Mouse (Mus musculus) liver, embryonic 14.5 days (tissue): Measurements from ENCODE around the gene Sec24a. TPM values are rescaled to one million over a fixed set of nuclear protein-coding genes. Genes with fewer than 3 reads are reported as not detected.

Experiments
- ATAC-seq: fragments of 200-750 bp; cut with Nextera tagmentation; 2 replicates; pipeline ENCODE4 v1.8.0; 2017; ENCODE audit warnings: moderate number of reproducible peaks, mild to moderate bottlenecking, moderate library complexity; ENCODE audit not compliant: insufficient read depth
- DNase-seq, 3 experiments: peaks; one replicate each; pipeline ENCODE4 v3.0.0-alpha.2; 2012 to 2013; ENCODE audit warnings: low read depth in 3 of 3, low spot score in 3 of 3
- H3K27ac ChIP-seq: fragments of 300-500 bp; sonication (generic); 2 replicates; pipeline ENCODE4 v1.5.1; 2014; ENCODE audit warnings: moderate library complexity, mild to moderate bottlenecking, control low read depth, inconsistent platforms
- H3K27me3 ChIP-seq: fragments of 300-500 bp; sonication (generic); 2 replicates; pipeline ENCODE4 v1.6.1; 2014; ENCODE audit warnings: mild to moderate bottlenecking, low read length, moderate library complexity; ENCODE audit not compliant: control insufficient read depth, insufficient read depth
- H3K36me3 ChIP-seq: fragments of 300-500 bp; sonication (generic); replicated peaks from 2 replicates; pipeline ENCODE4 v1.6.1; 2014; ENCODE audit warnings: low read depth; ENCODE audit not compliant: control insufficient read depth, insufficient read depth
- H3K4me1 ChIP-seq, 2 experiments: fragments of 200-500 bp in 1 of 2; fragments of 300-500 bp in 1 of 2; sonication (generic) in 1 of 2; replicated peaks; 2 replicates each; pipeline ENCODE4 v1.6.1; 2012 to 2014; ENCODE audit warnings: antibody characterized with exemption in 1 of 2, inconsistent platforms in 1 of 2, low read length in 1 of 2; ENCODE audit not compliant: control insufficient read depth in 2 of 2, insufficient read depth in 2 of 2
- H3K4me2 ChIP-seq: fragments of 300-500 bp; sonication (generic); 2 replicates; pipeline ENCODE4 v1.6.1; 2014; ENCODE audit warnings: low read depth, mild to moderate bottlenecking, control low read depth, moderate library complexity
- H3K4me3 ChIP-seq, 2 experiments: fragments of 200-500 bp in 1 of 2; fragments of 300-500 bp in 1 of 2; sonication (generic) in 1 of 2; 2 replicates each; pipeline ENCODE4 v1.5.1; 2012 to 2014; ENCODE audit warnings: low read depth in 2 of 2, low read length in 2 of 2, mild to moderate bottlenecking in 2 of 2, control low read depth in 1 of 2, inconsistent platforms in 1 of 2, moderate library complexity in 1 of 2; ENCODE audit not compliant: insufficient read depth in 1 of 2
- H3K9ac ChIP-seq: fragments of 300-500 bp; sonication (generic); replicated peaks from 2 replicates; pipeline ENCODE4 v1.6.1; 2014; ENCODE audit warnings: mild to moderate bottlenecking, control low read depth, moderate library complexity
- H3K9me3 ChIP-seq: fragments of 300-500 bp; sonication (generic); 2 replicates; pipeline ENCODE4 v1.6.1; 2016; ENCODE audit warnings: low read length, mixed read lengths; ENCODE audit not compliant: control insufficient read depth
- CTCF ChIP-seq: IDR thresholded peaks from 2 replicates; pipeline ENCODE4 v1.5.1; 2016; ENCODE audit warnings: antibody characterized with exemption, low read depth, control low read depth
- EP300 ChIP-seq: IDR thresholded peaks from 2 replicates; pipeline ENCODE4 v1.6.1; 2016; ENCODE audit warnings: antibody characterized with exemption, low read depth
- WGBS: fragments of 180-500 bp; shearing (Covaris S2); extraction: QIAGEN DNeasy Blood & Tissue Kit; methylation state at CpG from one replicate; pipeline ENCODE4 v1.1.7; 2014; ENCODE audit not compliant: insufficient replicate concordance; 5-methylcytosine and 5-hydroxymethylcytosine counted together
- polyA plus RNA-seq, 2 experiments: library from polyadenylated mRNA; depleted of rRNA in 1 of 2; stranded (reverse) in 1 of 2; unstranded in 1 of 2; fragments of >200 nt; fragmentation: Nextera tagmentation in 1 of 2; extraction: Ambion mirVana in 1 of 2; gene quantifications; 2 replicates each; pipeline versions ENCODE4 v1.2.1 to v1.2.3; 2012 to 2014

The Sec24a gene
- polyA plus RNA-seq, 2 experiments, result 3.7 to 6.2 TPM

DNA sequence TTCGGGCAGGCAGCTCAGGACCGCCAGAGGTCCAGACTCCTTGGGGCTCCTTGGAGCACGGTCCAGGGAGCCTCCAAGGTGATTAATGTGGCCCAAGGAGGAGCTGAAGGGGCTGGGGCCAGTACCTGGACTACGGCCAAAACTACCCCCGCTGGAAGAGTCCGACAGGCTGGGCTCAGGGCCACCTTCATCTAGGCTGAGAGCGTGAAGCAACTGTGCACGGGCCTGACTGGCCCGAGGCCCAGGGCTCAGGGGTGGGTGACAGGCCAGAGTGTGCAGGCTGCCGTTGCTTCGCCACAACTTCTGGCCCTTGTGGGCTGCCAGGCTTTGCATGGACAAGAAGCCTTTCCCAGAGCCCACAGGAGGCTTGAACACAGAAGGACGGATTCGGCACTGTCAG lies 118.1 kb downstream of the Sec24a start:
- DNase-seq (no peak), ATAC-seq (no peak)
- no peaks in the 10 kb centered on the region for H3K9me3 ChIP-seq
- 78% methylated on average over 13 of the region's 13 CpGs for WGBS
- H3K4me3 ChIP-seq, result no peak overlapping the region
- H3K4me1 ChIP-seq, result 0 out of 4 replicates have a peak, but pooled peaks cover 0 to 2% of the 10 kb centered on the region in 2 experiments
- H3K36me3 ChIP-seq, result no peaks in the 10 kb centered on the region
- H3K4me2 ChIP-seq, result no peak overlapping the region
- H3K27me3 ChIP-seq, result peaks cover 10% of the 10 kb centered on the region
- no peak overlapping the region for H3K27ac ChIP-seq
- no peak overlapping the region for H3K9ac ChIP-seq
- TF ChIP-seq CTCF, result no peak
- TF ChIP-seq EP300, result no peak

DNA sequence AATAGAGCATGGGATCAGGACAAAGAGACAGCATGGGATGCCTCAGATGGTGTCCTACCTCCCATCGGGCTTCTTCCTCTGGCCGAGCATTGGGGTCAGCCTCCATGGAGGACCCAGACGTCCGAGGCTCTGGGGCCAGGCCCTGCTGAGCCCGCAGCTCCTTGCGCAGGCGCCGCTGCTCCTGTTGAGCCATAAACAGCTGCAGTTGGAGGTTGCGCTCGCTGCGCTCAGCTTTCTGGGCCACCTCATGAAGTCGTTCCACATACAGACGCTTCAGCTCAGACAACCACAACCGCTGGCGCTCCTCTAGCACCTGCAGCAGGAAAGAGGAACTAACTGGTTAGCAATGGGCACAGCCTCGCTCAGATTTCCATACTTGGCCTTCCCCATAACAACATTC lies 119.2 kb downstream of the Sec24a start:
- no peaks in the 10 kb centered on the region for H3K4me1 ChIP-seq
- H3K4me3 ChIP-seq, result no peak overlapping the region
- DNase-seq (no peak), ATAC-seq (no peak)
- no peak overlapping the region for H3K9ac ChIP-seq
- H3K27ac ChIP-seq, result no peak overlapping the region
- H3K4me2 ChIP-seq, result no peak overlapping the region
- H3K36me3 ChIP-seq, result no peaks in the 10 kb centered on the region
- H3K27me3 ChIP-seq, result no peaks in the 10 kb centered on the region; the same call in none of the 2 replicates
- no peak for TF ChIP-seq CTCF
- no peak for TF ChIP-seq EP300
- WGBS, result 26% methylated on average over 16 of the region's 16 CpGs
- no peaks in the 10 kb centered on the region for H3K9me3 ChIP-seq

DNA sequence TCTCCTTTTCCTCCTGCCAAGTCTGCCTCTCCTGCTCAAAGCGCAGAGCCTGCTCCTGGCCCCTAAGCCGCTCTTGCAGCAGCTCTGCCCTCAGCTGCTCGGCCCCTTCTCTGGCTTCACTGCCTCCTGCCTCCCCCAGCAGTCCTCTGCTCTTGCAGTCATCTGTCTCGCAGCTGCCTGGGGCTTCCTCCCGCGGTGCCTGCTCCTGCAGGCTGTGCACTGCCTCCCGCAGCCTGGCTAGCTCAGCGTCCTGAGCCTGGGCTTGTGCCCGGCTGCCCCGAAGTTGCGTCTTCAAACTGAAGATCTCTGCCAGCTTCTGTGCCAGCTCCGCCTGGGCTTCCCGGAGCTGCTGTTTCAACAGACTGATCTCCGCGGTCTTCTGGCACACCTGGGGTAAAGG lies 119.7 kb downstream of the Sec24a start:
- Histone ChIP-seq H3K9ac (no peak overlapping the region), H3K27ac (no peak overlapping the region), H3K4me2 (no peak overlapping the region), H3K4me1 (no peaks in the 10 kb centered on the region), H3K9me3 (no peaks in the 10 kb centered on the region), H3K36me3 (no peaks in the 10 kb centered on the region), H3K4me3 (no peak overlapping the region), H3K27me3 (no peaks in the 10 kb centered on the region; the same call in 1 of the 2 replicates)
- 48% methylated on average over 15 of the region's 15 CpGs for WGBS
- TF ChIP-seq CTCF (no peak), EP300 (no peak)
- no peak for ATAC-seq
- DNase-seq, result no peak

DNA sequence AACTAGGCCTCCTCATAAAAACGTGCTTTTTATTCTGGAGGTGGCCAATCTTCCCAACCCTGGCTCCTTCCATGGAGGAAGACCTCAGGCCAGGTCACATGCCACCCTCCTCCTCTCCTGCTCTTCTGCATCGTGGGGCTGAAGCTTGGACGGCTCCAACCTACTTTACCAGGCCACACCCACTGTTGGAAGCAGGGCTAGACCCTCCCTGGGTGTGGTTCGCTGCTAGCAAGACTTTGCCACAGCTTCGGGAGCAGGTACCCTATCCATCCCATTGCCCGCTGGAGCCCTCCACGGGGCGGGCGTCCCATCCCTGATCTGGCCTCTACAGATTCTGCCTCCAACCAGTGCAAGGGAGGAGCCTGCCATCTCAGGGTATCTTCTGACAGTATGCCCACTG lies 120.2 kb downstream of the Sec24a start:
- H3K36me3 ChIP-seq, result no peaks in the 10 kb centered on the region
- H3K9ac ChIP-seq, result no peak overlapping the region
- H3K27ac ChIP-seq, result no peak overlapping the region
- H3K4me3 ChIP-seq, result no peak overlapping the region
- H3K4me2 ChIP-seq, result no peak overlapping the region
- no peak for DNase-seq
- TF ChIP-seq CTCF (no peak), EP300 (no peak)
- H3K9me3 ChIP-seq, result no peaks in the 10 kb centered on the region
- H3K27me3 ChIP-seq, result no peaks in the 10 kb centered on the region
- H3K4me1 ChIP-seq, result peaks cover 0 to 2% of the 10 kb centered on the region in 2 experiments; a peak in 1 of 4 replicates
- no peak for ATAC-seq
- WGBS, result 56% methylated on average over 9 of the region's 9 CpGs

Other genes with a start within 250 kb of the Sec24a start
- gene Phykpl, start 178.9 kb downstream of the Sec24a start, polyA plus RNA-seq (2012; rRNA removed), result 7.3 and 10.1 TPM in 2 replicates
- gene Phykpl, start 178.9 kb downstream of the Sec24a start, polyA plus RNA-seq (2014; fragmentation: Nextera tagmentation; extraction: Ambion mirVana), result 10.7 TPM in 2 replicates
- gene Hnrnpab, start 156.8 kb downstream of the Sec24a start, polyA plus RNA-seq (2012; rRNA removed), result 215 and 260 TPM in 2 replicates
- 220 and 252 TPM in 2 replicates for gene Hnrnpab, start 156.8 kb downstream of the Sec24a start, polyA plus RNA-seq (2014; fragmentation: Nextera tagmentation; extraction: Ambion mirVana)
- gene Nhp2, start 143.9 kb downstream of the Sec24a start, polyA plus RNA-seq (2012; rRNA removed), result 64.1 and 78.3 TPM in 2 replicates
- gene Nhp2, start 143.9 kb downstream of the Sec24a start, polyA plus RNA-seq (2014; fragmentation: Nextera tagmentation; extraction: Ambion mirVana), result 136 and 144 TPM in 2 replicates
- gene Rmnd5b, start 127.7 kb downstream of the Sec24a start, polyA plus RNA-seq (2012; rRNA removed), result 15.2 and 15.6 TPM in 2 replicates
- 19.0 and 20.5 TPM in 2 replicates for gene Rmnd5b, start 127.7 kb downstream of the Sec24a start, polyA plus RNA-seq (2014; fragmentation: Nextera tagmentation; extraction: Ambion mirVana)
- gene N4bp3, start 112.8 kb downstream of the Sec24a start, polyA plus RNA-seq (2012; rRNA removed), result 1.2 TPM in 2 replicates
- 1.7 and 1.8 TPM in 2 replicates for gene N4bp3, start 112.8 kb downstream of the Sec24a start, polyA plus RNA-seq (2014; fragmentation: Nextera tagmentation; extraction: Ambion mirVana)
- 1.0 TPM in 2 replicates for gene D930048N14Rik, start 112.7 kb downstream of the Sec24a start, polyA plus RNA-seq (2012; rRNA removed)
- 0.28 TPM in 2 replicates for gene D930048N14Rik, start 112.7 kb downstream of the Sec24a start, polyA plus RNA-seq (2014; fragmentation: Nextera tagmentation; extraction: Ambion mirVana)
- 10.9 and 15.6 TPM in 2 replicates for gene 0610009B22Rik, start 74.8 kb downstream of the Sec24a start, polyA plus RNA-seq (2012; rRNA removed)
- 36.5 and 41.6 TPM in 2 replicates for gene 0610009B22Rik, start 74.8 kb downstream of the Sec24a start, polyA plus RNA-seq (2014; fragmentation: Nextera tagmentation; extraction: Ambion mirVana)
- gene Sar1b, start 53 bp upstream of the Sec24a start, polyA plus RNA-seq (2012; rRNA removed), result 26.3 and 35.2 TPM in 2 replicates
- 80.4 and 80.7 TPM in 2 replicates for gene Sar1b, start 53 bp upstream of the Sec24a start, polyA plus RNA-seq (2014; fragmentation: Nextera tagmentation; extraction: Ambion mirVana)
- 0.63 and 0.77 TPM in 2 replicates for gene Jade2, start 94.0 kb upstream of the Sec24a start, polyA plus RNA-seq (2012; rRNA removed)
- gene Jade2, start 94.0 kb upstream of the Sec24a start, polyA plus RNA-seq (2014; fragmentation: Nextera tagmentation; extraction: Ambion mirVana), result 0.42 and 0.46 TPM in 2 replicates
- gene Cdkn2aipnl, start 204.0 kb upstream of the Sec24a start, polyA plus RNA-seq (2012; rRNA removed), result 19.0 and 20.4 TPM in 2 replicates
- 53.5 and 55.5 TPM in 2 replicates for gene Cdkn2aipnl, start 204.0 kb upstream of the Sec24a start, polyA plus RNA-seq (2014; fragmentation: Nextera tagmentation; extraction: Ambion mirVana)
- gene Ube2b, start 237.1 kb upstream of the Sec24a start, polyA plus RNA-seq (2012; rRNA removed), result 33.5 and 61.0 TPM in 2 replicates
- 49.5 and 54.8 TPM in 2 replicates for gene Ube2b, start 237.1 kb upstream of the Sec24a start, polyA plus RNA-seq (2014; fragmentation: Nextera tagmentation; extraction: Ambion mirVana)
- 0.36 and 0.75 TPM in 2 replicates for gene Cdkl3, start 240.6 kb upstream of the Sec24a start, polyA plus RNA-seq (2012; rRNA removed)
- 0.81 and 0.95 TPM in 2 replicates for gene Cdkl3, start 240.6 kb upstream of the Sec24a start, polyA plus RNA-seq (2014; fragmentation: Nextera tagmentation; extraction: Ambion mirVana)